ENCODE assay signal across 11 mouse cellular contexts in the genomic region with DNA sequence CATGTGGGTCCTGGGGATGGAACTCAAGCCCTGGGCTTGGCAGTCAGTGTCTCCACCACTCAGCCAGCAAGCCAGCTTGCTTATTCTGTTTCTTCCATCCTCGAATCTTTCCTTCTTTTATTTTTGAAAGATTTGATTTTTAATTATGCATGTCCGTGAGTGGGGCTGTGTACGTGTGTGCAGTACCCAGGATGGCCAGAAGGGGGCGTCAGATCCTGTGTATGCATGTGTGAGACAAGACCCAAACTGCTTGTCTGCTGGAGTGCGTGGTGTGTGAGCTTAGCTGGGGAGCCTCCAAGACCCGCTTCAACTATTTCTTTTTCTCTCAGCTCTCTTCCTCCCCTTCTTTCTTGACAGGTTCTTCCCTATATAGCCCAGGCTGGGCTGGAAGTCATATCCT. TPM values are rescaled to one million over a fixed set of nuclear protein-coding genes. Genes with fewer than 3 reads are reported as not detected.
A peak's percentile ranks its signal among the peaks of the same experiment; 100 is the strongest.
DNase-seq lines count a peak whose midpoint lies in the region; ATAC-seq and TF ChIP-seq lines count a peak whose summit lies in the region.
"Had no signal": no experiment of that assay in that cellular context is flagged by ENCODE, and none has a peak within 500 bp of the region (broad histone marks: within the 10 kb centered on the region; RNA-seq: fewer than 3 reads in every experiment).

No protein-coding gene starts in this region.

- H3K27ac ChIP-seq in heart, postnatal 0 days (ENCODE audit: low read depth) = no peak overlapping the region
- no peak overlapping the region for H3K27ac ChIP-seq in lung, postnatal 0 days (ENCODE audit: low read length)
- H3K27ac ChIP-seq in testis, adult 2 months (ENCODE audit: control insufficient read depth, insufficient read depth, low read depth, low read length) = no peak overlapping the region
- H3K27ac ChIP-seq: heart, embryonic 15.5 days; limb, embryonic 15.5 days had no signal

- H3K4me1 ChIP-seq in heart, postnatal 0 days (ENCODE audit: control insufficient read depth, insufficient read depth) = no peaks in the 10 kb centered on the region
- H3K4me1 ChIP-seq in lung, postnatal 0 days (ENCODE audit: insufficient read depth, low read depth, low read length) = no peaks in the 10 kb centered on the region
- H3K4me1 ChIP-seq in G1E (ENCODE audit: insufficient read depth, low read depth, low read length) = no peaks in the 10 kb centered on the region; the same call in 1 of the 2 replicates
- H3K4me1 ChIP-seq in testis, adult 2 months (ENCODE audit: control insufficient read depth, insufficient read depth, low read length) = peaks cover 7% of the 10 kb centered on the region
- H3K4me1 ChIP-seq: heart, embryonic 15.5 days had no signal

- WGBS in heart, postnatal 0 days = 81% methylated on average over 6 of the region's 6 CpGs
- WGBS in lung, postnatal 0 days = 76% methylated on average over 6 of the region's 6 CpGs

- ATAC-seq in heart, postnatal 0 days (ENCODE audit: insufficient read depth, low read depth) = no peak
- no peak for ATAC-seq in lung, postnatal 0 days
- ATAC-seq in G1E (ENCODE audit: extremely low read depth, insufficient number of reproducible peaks, low FRiP score, poor library complexity, severe bottlenecking) = no peak

- H3K36me3 ChIP-seq in heart, postnatal 0 days (replicated peaks; ENCODE audit: control insufficient read depth, insufficient read depth, low read length) = no peaks in the 10 kb centered on the region
- no peaks in the 10 kb centered on the region for H3K36me3 ChIP-seq in lung, postnatal 0 days (ENCODE audit: insufficient read depth, low read length)
- H3K36me3 ChIP-seq in G1E (replicated peaks) = no peaks in the 10 kb centered on the region
- no peaks in the 10 kb centered on the region for H3K36me3 ChIP-seq in testis, adult 2 months (ENCODE audit: control insufficient read depth, insufficient read depth, low read length)
- H3K36me3 ChIP-seq: heart, embryonic 15.5 days; limb, embryonic 15.5 days had no signal

- H3K9ac ChIP-seq in heart, postnatal 0 days (replicated peaks; ENCODE audit: low read depth, low read length) = no peak overlapping the region
- H3K9ac ChIP-seq in lung, postnatal 0 days (replicated peaks; ENCODE audit: low read depth) = no peak overlapping the region
- H3K9ac ChIP-seq: heart, embryonic 15.5 days; limb, embryonic 15.5 days had no signal

- no peak for TF ChIP-seq POLR2A in testis, adult 2 months (IDR thresholded peaks at IDR 0.05; ENCODE audit: control insufficient read depth, low read depth, low read length)

- TF ChIP-seq EP300 in heart, postnatal 0 days (IDR thresholded peaks at IDR 0.05; ENCODE audit: low read depth) = no peak
- TF ChIP-seq EP300 in lung, postnatal 0 days (IDR thresholded peaks at IDR 0.05) = no peak

- H3K9me3 ChIP-seq in heart, postnatal 0 days (replicated peaks; ENCODE audit: control insufficient read depth, low read length) = no peaks in the 10 kb centered on the region
- no peaks in the 10 kb centered on the region for H3K9me3 ChIP-seq in lung, postnatal 0 days (ENCODE audit: low read length)
- no peaks in the 10 kb centered on the region for H3K9me3 ChIP-seq in G1E (replicated peaks)
- H3K9me3 ChIP-seq: heart, embryonic 15.5 days; limb, embryonic 15.5 days had no signal

- H3K4me3 ChIP-seq in heart, postnatal 0 days (ENCODE audit: low read depth, low read length) = no peak overlapping the region
- H3K4me3 ChIP-seq in lung, postnatal 0 days (ENCODE audit: low read depth, low read length) = no peak overlapping the region
- H3K4me3 ChIP-seq in G1E (ENCODE audit: low read depth, low read length) = no peak overlapping the region
- H3K4me3 ChIP-seq in testis, adult 2 months (ENCODE audit: control insufficient read depth, low read depth, low read length) = peak overlapping the region; percentile 19; the same call in 1 of the 2 replicates
- H3K4me3 ChIP-seq: heart, embryonic 15.5 days; limb, embryonic 15.5 days had no signal

- no peak overlapping the region for H3K4me2 ChIP-seq in heart, postnatal 0 days (ENCODE audit: low read depth, low read length)
- H3K4me2 ChIP-seq in lung, postnatal 0 days (replicated peaks; ENCODE audit: low read depth, low read length) = no peak overlapping the region
- H3K4me2 ChIP-seq: heart, embryonic 15.5 days; limb, embryonic 15.5 days had no signal

- H3K27me3 ChIP-seq in heart, postnatal 0 days (ENCODE audit: control insufficient read depth, insufficient read depth, low read length) = no peaks in the 10 kb centered on the region
- no peaks in the 10 kb centered on the region for H3K27me3 ChIP-seq in lung, postnatal 0 days (replicated peaks; ENCODE audit: insufficient read depth, low read length)
- H3K27me3 ChIP-seq in G1E (ENCODE audit: insufficient read depth, low read length) = peaks cover 13% of the 10 kb centered on the region; the same call in 1 of the 2 replicates
- H3K27me3 ChIP-seq in testis, adult 2 months (ENCODE audit: control insufficient read depth, insufficient read depth, low read length) = no peaks in the 10 kb centered on the region
- H3K27me3 ChIP-seq: heart, embryonic 15.5 days; limb, embryonic 15.5 days had no signal

- intact Hi-C loops in heart, postnatal 14 days (cut with DNase I) = no loop called here

- peak; percentile 18; the same call in 1 of the 2 replicates for TF ChIP-seq CTCF in heart, postnatal 0 days (IDR thresholded peaks at IDR 0.05; ENCODE audit: low read depth)
- peak; percentile 48 for TF ChIP-seq CTCF in lung, postnatal 0 days (IDR thresholded peaks at IDR 0.05)
- TF ChIP-seq CTCF in G1E (IDR thresholded peaks at IDR 0.05; ENCODE audit: low read depth, low read length) = peak; percentile 40; the same call in 1 of the 2 replicates
- peak; percentile 96 for TF ChIP-seq CTCF in testis, adult 2 months (IDR thresholded peaks at IDR 0.05; ENCODE audit: control insufficient read depth, insufficient read depth, insufficient replicate concordance, low read depth, low read length)

- DNase-seq in heart, postnatal 0 days (ENCODE audit: low spot score) = no peak
- DNase-seq in heart, postnatal 14 days = no peak
- no peak for DNase-seq in lung, postnatal 0 days (ENCODE audit: low spot score)
- no peak for DNase-seq in lung, postnatal 10 days
- no peak for DNase-seq in G1E (ENCODE audit: low spot score)
- DNase-seq in adrenal gland, postnatal 25 days = no peak
- no peak for DNase-seq in embryo, embryonic 10.5 days (ENCODE audit: low spot score)
- DNase-seq: cerebellum, adult 11-12 months had no signal

RNA-seq across cellular contexts. Expression of a gene that starts 25.9 kb away (rescaled TPM):
- 0.15 TPM in 1 of 2 replicates, not detected in the other for total RNA-seq in heart, postnatal 0 days (2014; rRNA removed; ENCODE audit: low replicate concordance)
- 0.15 and 0.25 TPM in 2 replicates for polyA plus RNA-seq in heart, postnatal 0 days (2015; fragmentation: Nextera tagmentation; extraction: Ambion mirVana)
- total RNA-seq in heart, postnatal 14 days (2021) = not detected
- polyA plus RNA-seq in lung, postnatal 0 days (2015; fragmentation: Nextera tagmentation; extraction: Ambion mirVana) = 6.0 and 7.1 TPM in 2 replicates
- total RNA-seq in G1E (2014; fragmentation: Nextera tagmentation) (not detected in 2 replicates), G1E (2017) (not detected in 2 replicates)
- polyA plus RNA-seq in G1E (2012) = not detected in 2 replicates
- polyA plus RNA-seq in testis, adult 2 months (2012; rRNA removed) = 4,001 and 4,433 TPM in 2 replicates
- total RNA-seq in adrenal gland, postnatal 25 days (2021) = not detected in 2 replicates

RNA-seq across cellular contexts. Expression of a gene that starts 35.6 kb away (rescaled TPM):
- total RNA-seq in heart, postnatal 0 days (2014; rRNA removed; ENCODE audit: low replicate concordance) = 1.2 and 3.0 TPM in 2 replicates
- 0.14 and 0.21 TPM in 2 replicates for polyA plus RNA-seq in heart, postnatal 0 days (2015; fragmentation: Nextera tagmentation; extraction: Ambion mirVana)
- 1 to 10 TPM in 1 of 2 experiments, under 1 TPM in 1; 0.46 to 1.4 TPM for total RNA-seq in heart, postnatal 14 days (2021)
- polyA plus RNA-seq in lung, postnatal 0 days (2015; fragmentation: Nextera tagmentation; extraction: Ambion mirVana) = 0.27 and 0.30 TPM in 2 replicates
- total RNA-seq in G1E (2014; fragmentation: Nextera tagmentation) = not detected in 2 replicates
- total RNA-seq in G1E (2017) = 0.12 and 0.22 TPM in 2 replicates
- not detected in 2 replicates for polyA plus RNA-seq in G1E (2012)
- polyA plus RNA-seq in testis, adult 2 months (2012; rRNA removed) = 3.2 and 3.4 TPM in 2 replicates
- 23.1 and 28.0 TPM in 2 replicates for total RNA-seq in adrenal gland, postnatal 25 days (2021)

Comparison
In these comparisons a context has a peak if more than half of its experiments do, and no peak if none do; other contexts are left out.
1. CTCF ChIP-seq: peak in every context shown above with its lines; median percentile 96 in testis, adult 2 months; 48 in lung, postnatal 0 days; 40 in G1E; 18 in heart, postnatal 0 days.